In genomic region chr10:76680758-76681650, GRCm38 (mm10) we compare ENCODE assay signal across 15 mouse cellular contexts. TPM values are rescaled to one million over a fixed set of nuclear protein-coding genes. Genes with fewer than 3 reads are reported as not detected.
DNase-seq lines count a peak whose midpoint lies in the region; ATAC-seq lines count a peak whose summit lies in the region.
"Had no signal": no experiment of that assay in that cellular context is flagged by ENCODE, and none has a peak within 500 bp of the region (broad histone marks: within the 10 kb centered on the region; RNA-seq: fewer than 3 reads in every experiment).

No protein-coding gene starts in this region.

- no peak for ATAC-seq in kidney, embryonic 16.5 days (ENCODE audit: low FRiP score, low TSS enrichment)

- H3K9me3 ChIP-seq in kidney, embryonic 16.5 days (ENCODE audit: low read length): no peaks in the 10 kb centered on the region
- H3K9me3 ChIP-seq in limb, embryonic 10.5 days (replicated peaks): no peaks in the 10 kb centered on the region
- H3K9me3 ChIP-seq: forebrain, embryonic 10.5 days; hindbrain, embryonic 15.5 days had no signal

- H3K27ac ChIP-seq in kidney, embryonic 16.5 days (ENCODE audit: low read length): peak overlapping the region; percentile 60
- H3K27ac ChIP-seq in limb, embryonic 10.5 days: 0 out of 2 replicates have a peak overlapping the region, but pooled peaks have one; percentile 20
- H3K27ac ChIP-seq: forebrain, embryonic 10.5 days; hindbrain, embryonic 15.5 days had no signal

- H3K27me3 ChIP-seq in kidney, embryonic 16.5 days (ENCODE audit: insufficient read depth, low read length): no peaks in the 10 kb centered on the region
- H3K27me3 ChIP-seq in limb, embryonic 10.5 days (ENCODE audit: low read depth, poor library complexity, severe bottlenecking): no peaks in the 10 kb centered on the region
- H3K27me3 ChIP-seq: hindbrain, embryonic 15.5 days had no signal

- no peak overlapping the region for H3K4me2 ChIP-seq in kidney, embryonic 16.5 days (replicated peaks; ENCODE audit: low read depth, low read length)
- H3K4me2 ChIP-seq: hindbrain, embryonic 15.5 days had no signal

- H3K36me3 ChIP-seq in kidney, embryonic 16.5 days (ENCODE audit: insufficient read depth, low read length): no peaks in the 10 kb centered on the region
- H3K36me3 ChIP-seq in limb, embryonic 10.5 days: no peaks in the 10 kb centered on the region
- H3K36me3 ChIP-seq: forebrain, embryonic 10.5 days; hindbrain, embryonic 15.5 days had no signal

- DNase-seq in kidney, adult 8-10 months: no peak
- peak; percentile 35 for DNase-seq in testis, postnatal 10 days (ENCODE audit: low spot score)
- DNase-seq in testis, postnatal 14 days (ENCODE audit: low spot score): no peak
- no peak for DNase-seq in limb, embryonic 10.5 days (ENCODE audit: low spot score)
- DNase-seq in neural tube, embryonic 10.5 days (ENCODE audit: extremely low spot score, low spot score): no peak
- DNase-seq in layer of hippocampus, postnatal 14 days (ENCODE audit: low spot score in 2 of 2): no peak
- DNase-seq: cerebellum, postnatal 14 days; gastrocnemius, postnatal 25 days; right cerebral cortex, postnatal 4 days; thymus, postnatal 36 days had no signal

- no peaks in the 10 kb centered on the region for H3K4me1 ChIP-seq in kidney, embryonic 16.5 days (ENCODE audit: insufficient read depth, low read length)
- H3K4me1 ChIP-seq in limb, embryonic 10.5 days: peaks cover 4% of the 10 kb centered on the region; the same call in 1 of the 2 replicates
- H3K4me1 ChIP-seq: hindbrain, embryonic 15.5 days had no signal

- H3K9ac ChIP-seq in kidney, embryonic 16.5 days (replicated peaks; ENCODE audit: low read length): no peak overlapping the region
- H3K9ac ChIP-seq: hindbrain, embryonic 15.5 days had no signal

- H3K4me3 ChIP-seq in kidney, embryonic 16.5 days (ENCODE audit: low read length): no peak overlapping the region
- no peak overlapping the region for H3K4me3 ChIP-seq in limb, embryonic 10.5 days
- H3K4me3 ChIP-seq: forebrain, embryonic 10.5 days; hindbrain, embryonic 15.5 days had no signal

- 81% methylated on average over 6 of the region's 6 CpGs for WGBS in kidney, embryonic 16.5 days
- WGBS in limb, embryonic 10.5 days: 89% methylated on average over 6 of the region's 6 CpGs

RNA-seq across cellular contexts. Expression of gene Col6a1, which starts 45.0 kb away (rescaled TPM):
- 94.8 and 128 TPM in 2 replicates for polyA plus RNA-seq in kidney, embryonic 16.5 days (2015; fragmentation: Nextera tagmentation; extraction: Ambion mirVana)
- polyA plus RNA-seq in limb, embryonic 10.5 days (2016; fragmentation: Nextera tagmentation; extraction: Ambion mirVana): 4.1 and 7.8 TPM in 2 replicates
- 10 to 100 TPM; 39.4 to 41.8 TPM for total RNA-seq in layer of hippocampus, postnatal 14 days (2021)
- total RNA-seq: megakaryocyte-erythroid progenitor cell, adult 5-6 weeks; monocyte, adult 5-6 weeks had no signal

RNA-seq across cellular contexts. Expression of gene Col6a2, which starts 57.6 kb away (rescaled TPM):
- 68.6 and 91.3 TPM in 2 replicates for polyA plus RNA-seq in kidney, embryonic 16.5 days (2015; fragmentation: Nextera tagmentation; extraction: Ambion mirVana)
- 5.5 and 9.5 TPM in 2 replicates for polyA plus RNA-seq in limb, embryonic 10.5 days (2016; fragmentation: Nextera tagmentation; extraction: Ambion mirVana)
- total RNA-seq in layer of hippocampus, postnatal 14 days (2021): 10 to 100 TPM in 1 of 2 experiments, 1 to 10 TPM in 1; 9.7 to 12.0 TPM
- total RNA-seq: monocyte, adult 5-6 weeks had no signal

Comparison
In these comparisons a context has a peak if more than half of its experiments do, and no peak if none do; other contexts are left out.
1. RNA of gene Col6a1, which starts 45.0 kb away (polyA plus RNA-seq): 94.8 to 128 TPM in kidney, embryonic 16.5 days; 4.1 to 7.8 TPM in limb, embryonic 10.5 days; every median in the first group is over 10 times any median in the second.